Mouse (Mus musculus): ENCODE measurements at regions not wholly inside any gene's neighbourhood (a gene's known extent, or its start where the extent isn't known, plus 50 kb on each side); places are given as distances from the start of the nearest gene placed in this dataset.

DNA sequence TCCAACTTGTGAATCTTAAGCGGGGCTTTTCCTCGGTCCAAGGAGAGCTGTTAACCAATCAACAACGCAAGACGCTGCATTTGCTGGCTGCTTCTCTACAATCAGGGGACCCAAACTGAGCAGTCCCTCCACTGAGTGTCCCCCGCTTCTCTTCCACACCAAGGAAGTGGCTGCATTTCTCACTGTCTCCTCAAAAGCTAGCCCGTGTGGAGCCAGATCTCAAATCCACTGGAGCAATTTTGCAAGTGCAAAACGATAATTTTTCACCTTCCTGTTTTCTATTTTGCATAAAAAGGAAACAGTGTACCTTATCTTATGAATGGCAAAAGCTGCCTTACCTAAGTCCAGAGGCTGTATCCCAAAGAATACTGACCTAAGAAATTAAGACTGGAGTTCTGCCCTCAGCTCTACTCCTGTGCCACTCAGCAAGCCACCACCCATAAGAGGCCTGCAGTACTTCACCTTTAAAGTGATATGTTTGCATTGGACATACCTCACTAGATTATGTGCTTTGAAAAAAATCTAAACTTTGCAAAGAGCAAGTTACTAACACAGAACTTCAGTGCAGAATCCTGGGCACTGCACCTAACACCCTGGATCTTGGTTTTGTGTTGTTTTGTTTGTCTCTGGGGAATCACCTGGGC is 52.7 kb upstream of the Nap1l1 start:
- no peak for DNase-seq

DNA sequence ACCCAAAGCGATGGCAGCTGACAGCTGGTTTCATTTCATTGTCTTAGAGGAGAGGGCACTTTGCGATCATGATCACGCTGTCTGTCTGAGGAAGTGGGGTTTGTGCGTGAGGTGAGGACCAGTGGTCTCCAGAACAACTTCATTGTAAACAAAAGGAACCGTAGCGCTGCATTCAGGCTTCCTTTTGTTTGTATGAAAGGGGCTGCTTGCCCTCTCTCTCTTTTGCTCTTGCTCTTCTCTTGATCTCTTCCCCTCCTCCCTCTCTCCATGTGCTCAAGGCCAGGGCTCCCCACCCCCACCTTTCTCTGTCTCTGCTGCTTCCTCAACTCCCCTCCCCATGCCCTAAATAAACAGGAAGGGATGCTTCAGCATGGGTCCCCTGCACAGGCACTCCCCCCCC is 51.0 kb upstream of the Nap1l1 start:
- peak in 1 of 2 experiments; percentile 10 for DNase-seq

- DNase-seq: peak; percentile 17 to 34
These were observed 50.4 kb upstream of the Nap1l1 start for GRCm38 (mm10) chr10:111422649-111423048.
